Mouse (Mus musculus): ENCODE data around the gene Mpzl3.
"Not testable (repeated sequence)": the region's sequence is repeated elsewhere in the genome, so short reads cannot be mapped to it uniquely, and the experiment has no call there.

Gene Mpzl3

DNA sequence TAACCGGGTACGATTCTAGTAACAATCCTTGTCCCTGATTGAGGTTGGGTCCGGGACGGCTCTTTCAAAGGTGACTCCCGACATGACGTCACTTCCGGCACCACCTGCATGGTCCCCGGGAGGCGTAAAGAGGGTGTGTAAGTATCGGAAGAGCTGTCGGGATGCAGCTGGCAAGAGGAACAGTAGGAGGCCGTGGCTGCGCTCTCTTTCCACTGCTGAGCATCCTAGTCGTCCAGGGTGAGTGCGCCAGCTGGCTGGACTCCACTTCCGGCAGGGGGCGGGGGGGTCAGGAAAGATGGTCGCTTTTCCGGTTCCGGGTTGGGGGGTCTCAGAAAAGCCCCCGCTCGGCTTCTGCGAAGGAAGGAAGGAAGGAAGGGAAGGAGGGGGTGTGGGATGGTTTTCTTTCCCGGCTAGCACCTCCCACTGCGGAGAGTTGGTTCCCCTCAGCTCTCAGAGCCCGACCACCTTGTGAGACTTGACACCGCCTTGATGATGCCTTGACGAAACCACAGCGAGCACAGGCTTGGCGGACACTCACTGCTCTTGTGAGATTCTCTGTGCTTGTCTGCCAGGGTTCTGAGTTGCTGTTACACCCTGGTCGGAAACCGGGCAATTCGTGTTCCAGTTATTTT, at the start of gene Mpzl3:
Mpzl3 (plus strand) TSS at position 105 of the 632 bp plus-strand sequence.
- peak; percentile 86 to 94 for DNase-seq (ENCODE audit: inconsistent age in 2 of 2, low spot score in 1 of 2)

DNA sequence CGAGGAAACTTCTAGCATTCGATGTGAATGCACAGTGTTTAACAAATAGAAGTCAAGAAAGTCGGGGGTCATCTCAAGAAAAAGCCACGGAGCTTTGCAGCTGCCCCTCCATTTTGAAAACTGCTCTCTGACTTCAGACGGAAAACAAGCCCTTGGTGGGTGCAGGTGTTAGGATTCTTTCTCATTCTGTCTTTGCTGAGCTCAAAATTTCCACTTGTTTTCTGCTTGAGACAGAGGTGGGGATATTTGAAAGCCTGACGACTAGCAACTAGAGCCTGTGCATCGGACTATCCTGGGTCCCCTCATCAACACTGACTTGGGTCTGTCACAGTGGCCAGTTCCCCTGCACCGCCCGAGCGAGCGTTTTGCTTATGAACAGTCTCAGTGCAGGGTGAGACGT, 47.6 kb upstream of the Mpzl3 start:
- DNase-seq (ENCODE audit: inconsistent age in 2 of 2, low spot score in 1 of 2) = no peak

DNA sequence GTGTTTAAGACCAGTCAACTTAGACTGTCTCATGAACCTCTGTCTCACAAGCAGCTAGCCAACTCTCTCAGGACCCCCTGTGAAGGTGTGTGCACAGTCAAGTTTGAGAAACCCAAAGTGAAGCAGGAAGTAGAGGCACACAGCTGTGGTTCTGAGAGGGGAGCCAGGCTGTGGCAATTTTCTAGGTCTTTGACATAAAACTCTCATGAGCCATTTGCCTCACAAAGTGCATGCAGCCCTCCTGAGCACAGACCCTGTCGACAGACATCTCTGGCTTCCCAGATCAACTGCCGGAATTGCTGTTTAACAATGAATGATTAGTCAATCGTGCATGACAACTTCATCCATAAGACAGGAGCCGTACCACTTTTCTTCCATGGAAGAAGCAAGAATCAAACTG, 46.6 kb upstream of the Mpzl3 start:
- no peak for DNase-seq (ENCODE audit: inconsistent age in 2 of 2, low spot score in 1 of 2)

DNA sequence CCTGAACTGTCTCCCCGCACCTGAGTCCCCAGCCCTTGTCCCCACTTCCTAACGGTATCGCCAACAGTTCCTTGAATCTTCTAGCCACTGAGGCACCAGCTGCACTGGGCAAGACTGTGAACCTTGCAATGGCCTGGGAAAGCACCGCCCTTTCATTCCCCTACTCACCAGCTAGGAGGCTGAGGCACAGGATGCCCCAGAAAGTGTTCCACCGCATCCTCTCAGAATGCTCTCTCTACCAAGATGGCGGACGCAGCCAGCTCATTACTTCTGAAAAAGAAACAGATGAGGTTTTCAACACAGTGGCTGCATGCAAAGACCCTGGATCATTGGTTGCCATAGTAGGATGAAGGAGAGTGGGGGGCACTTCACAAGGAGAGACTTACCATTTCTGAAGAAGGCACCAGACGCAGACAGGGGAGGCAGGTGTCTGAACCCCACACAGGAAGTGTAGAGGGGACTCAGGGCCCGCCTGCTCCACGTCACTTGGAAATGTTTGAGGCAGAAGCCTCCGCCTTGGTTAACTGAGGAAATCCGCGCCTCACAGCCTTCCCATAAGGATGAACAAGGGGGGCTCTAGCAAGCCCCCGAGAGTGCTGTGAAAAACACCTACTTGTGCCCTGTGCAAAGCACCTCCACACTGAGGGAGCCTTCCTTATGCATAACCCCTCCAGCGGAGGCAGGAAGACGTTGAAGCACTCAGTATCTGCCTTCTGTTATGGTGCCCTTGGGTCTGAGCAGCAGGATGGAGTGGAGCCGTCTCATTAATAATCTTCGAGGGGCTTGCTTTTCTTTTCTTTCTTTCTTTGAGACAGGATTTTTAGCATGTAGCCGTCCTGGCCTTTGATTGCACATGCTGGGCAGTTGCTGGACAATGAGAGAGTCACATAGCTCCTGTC, 45.6 kb upstream of the Mpzl3 start, which contains the start of gene Cd3e:
Cd3e (minus strand) TSS at position 448 of the 899 bp plus-strand sequence.
- DNase-seq (ENCODE audit: inconsistent age in 2 of 2, low spot score in 1 of 2) = no peak

DNA sequence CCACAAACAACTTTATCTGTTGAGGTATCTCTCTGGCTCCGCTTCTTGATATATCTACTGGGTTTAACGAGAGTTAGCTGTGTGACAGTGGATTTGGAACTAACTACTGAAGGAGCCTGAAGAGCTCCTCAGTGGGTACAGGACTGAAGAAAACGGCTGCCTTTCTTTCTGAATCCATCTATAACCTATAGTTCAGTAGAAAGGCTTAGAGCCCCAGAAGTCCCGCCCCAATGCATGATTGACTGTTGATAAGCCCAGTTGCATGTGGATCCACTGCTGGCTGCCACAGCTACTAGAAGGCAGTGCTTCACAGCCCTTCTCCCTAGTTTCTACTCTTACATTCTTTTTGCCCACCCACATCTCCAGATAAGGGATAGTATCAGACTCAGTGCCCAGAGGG, 44.5 kb upstream of the Mpzl3 start:
- no peak for DNase-seq (ENCODE audit: inconsistent age in 2 of 2, low spot score in 1 of 2)

DNA sequence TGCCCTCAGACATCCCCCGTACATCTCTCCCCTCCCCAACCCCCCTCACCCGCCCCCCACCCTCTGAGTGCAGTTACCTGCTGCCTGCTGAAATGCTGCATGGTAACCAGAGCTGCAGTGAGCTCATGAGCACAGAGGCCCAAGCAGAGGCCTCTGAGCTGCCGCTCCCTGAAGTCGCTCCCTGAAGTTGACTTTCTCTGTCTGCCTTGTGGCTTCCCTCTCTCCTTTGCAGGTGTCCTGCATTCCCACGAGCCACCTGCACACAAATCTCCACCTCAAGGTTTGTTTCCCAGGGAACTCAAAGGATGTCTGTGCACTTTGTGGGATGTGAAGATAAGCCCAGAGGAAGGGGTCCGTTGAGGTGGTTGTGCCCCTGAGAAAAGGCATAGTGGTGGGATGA, 43.7 kb upstream of the Mpzl3 start:
- DNase-seq (ENCODE audit: inconsistent age in 2 of 2, low spot score in 1 of 2) = no peak

DNA sequence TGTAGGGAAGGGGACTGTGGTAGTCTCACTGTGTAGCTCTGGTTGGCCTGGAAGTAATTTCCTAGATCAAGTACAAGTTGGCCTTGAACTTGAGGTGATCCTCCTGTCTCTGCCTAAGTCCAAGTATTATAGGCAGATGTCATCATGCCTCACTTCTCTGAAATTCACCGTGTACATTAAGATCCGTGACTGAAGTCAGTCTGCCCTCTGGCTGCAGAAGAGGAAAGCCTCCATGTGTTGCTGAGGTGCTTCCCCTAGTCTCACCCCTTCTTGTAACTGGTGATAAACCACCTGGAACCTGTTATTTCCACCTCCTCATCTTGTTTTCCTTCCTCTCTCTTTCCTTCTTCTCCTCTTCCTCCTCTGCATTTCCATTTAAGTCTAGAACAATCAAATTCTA, 40.1 kb upstream of the Mpzl3 start:
- DNase-seq (ENCODE audit: inconsistent age in 2 of 2, low spot score in 1 of 2) = no peak

DNA sequence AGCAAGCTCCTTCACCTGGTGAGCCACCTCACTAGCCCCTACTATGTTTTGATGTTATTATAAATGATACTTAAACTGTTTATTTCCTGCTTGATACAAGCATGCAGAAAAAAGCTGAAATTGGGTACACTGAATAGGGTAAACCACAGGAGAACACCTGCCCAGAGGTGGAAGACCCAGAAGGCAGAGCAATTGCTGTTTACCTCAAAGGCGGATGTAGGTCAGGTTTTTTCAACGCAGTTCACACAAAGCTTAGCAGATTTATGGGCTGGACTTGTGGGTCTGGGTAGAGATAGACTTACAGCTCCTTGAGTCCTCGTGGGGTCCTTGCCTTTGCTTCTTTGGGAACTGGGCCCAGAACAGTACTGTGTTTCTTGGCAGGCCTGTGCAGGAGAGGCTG, 39.1 kb upstream of the Mpzl3 start:
- no peak for DNase-seq (ENCODE audit: inconsistent age in 2 of 2, low spot score in 1 of 2)

DNA sequence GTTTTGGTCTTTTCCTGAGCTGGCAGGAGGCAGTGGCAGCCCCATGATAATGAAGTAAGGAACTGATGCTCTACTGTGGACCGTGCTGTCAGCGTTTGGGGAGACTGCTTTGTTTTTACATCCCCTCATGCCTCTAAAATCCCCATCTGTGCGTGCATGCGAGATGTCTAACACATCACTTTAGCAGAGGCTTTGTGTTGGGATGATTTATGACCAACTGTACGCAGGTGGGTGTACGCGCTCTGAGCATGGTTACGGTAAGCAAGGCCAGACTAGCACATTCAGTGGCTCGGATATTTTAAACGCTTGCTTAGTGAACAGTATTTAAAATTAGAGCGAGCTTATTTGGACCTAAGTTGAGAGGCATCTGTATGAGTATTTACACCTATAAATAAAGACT, 37.0 kb upstream of the Mpzl3 start:
- no peak for DNase-seq (ENCODE audit: inconsistent age in 2 of 2, low spot score in 1 of 2)

DNA sequence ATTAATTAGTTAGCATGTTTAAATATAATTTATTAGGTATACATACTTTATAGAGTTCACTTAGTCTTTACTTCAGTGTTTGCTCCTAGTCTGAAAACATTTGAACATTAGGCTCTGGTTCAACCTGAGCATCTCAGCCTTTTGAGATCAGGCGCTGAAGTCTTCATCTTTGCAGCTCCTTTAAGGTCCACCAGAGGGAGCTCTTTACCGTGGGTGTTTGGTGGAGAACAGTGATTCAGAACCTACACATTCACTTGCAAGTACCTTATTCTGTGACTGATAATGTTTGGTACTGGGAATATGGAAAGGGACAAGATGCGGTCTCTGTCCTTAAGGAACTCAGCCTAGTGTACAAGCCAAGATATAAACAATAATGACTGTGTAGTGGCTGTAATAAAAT, 32.2 kb upstream of the Mpzl3 start:
- peak; percentile 46 to 85 for DNase-seq (ENCODE audit: inconsistent age in 2 of 2, low spot score in 1 of 2)

DNA sequence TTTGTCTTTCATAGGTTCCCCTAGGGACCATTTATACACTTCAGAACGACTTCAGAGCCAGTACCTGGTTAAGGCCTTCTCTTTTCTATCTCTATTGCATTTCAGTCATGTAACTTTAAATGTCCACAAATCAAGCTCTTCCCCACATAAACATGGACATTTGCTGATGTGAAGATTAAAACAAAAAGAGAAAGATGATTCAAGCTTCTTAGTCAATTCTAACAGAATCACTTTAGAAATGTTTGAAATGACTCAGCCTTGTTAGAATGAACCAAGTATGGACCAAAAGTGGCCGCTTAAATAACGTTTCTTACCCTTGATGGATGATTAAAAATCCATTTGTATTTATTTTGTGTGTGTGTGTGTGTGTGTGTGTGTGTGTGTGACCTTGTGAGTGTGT, 31.3 kb upstream of the Mpzl3 start:
- no peak for DNase-seq (ENCODE audit: inconsistent age in 2 of 2, low spot score in 1 of 2)

DNA sequence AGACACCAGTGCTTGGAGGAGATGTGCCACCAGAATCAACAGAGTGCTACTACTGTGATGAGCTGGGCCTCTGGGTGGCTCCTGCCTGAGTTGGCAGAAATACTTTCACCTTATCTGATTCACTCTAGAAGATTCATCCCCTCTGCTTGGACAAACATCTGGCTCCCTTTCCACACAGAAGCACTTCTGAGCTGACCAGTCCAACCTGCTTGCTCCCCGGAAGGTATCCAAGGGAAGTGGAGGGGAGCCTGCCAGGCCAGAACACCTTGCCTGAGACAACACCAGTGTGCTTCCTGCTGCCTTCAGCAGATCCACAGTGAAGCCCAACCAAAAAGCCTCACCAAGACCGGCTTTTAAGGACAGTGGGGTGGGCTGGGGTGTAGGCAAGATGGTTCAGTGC, 30.8 kb upstream of the Mpzl3 start:
- DNase-seq (ENCODE audit: inconsistent age in 2 of 2, low spot score in 1 of 2) = no peak

DNA sequence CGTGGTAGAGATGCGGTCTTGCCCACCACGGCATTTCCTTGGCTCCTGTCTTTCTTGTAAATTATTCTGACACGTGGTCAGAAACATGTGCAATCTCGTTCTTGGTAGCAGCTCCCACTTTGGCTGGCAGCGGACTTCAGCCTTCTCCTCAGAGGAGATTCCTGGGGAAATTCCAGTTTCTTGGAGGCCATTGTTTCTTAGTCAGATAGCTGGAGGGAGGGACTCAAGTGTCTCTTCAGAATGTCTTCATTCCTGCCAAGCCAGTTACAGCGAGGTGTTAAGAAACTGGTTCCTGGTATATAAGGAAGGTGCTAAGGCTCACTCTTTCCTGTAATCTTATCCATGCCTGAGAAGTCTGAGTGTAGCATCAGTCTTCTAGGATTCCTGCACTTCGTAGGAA, 27.6 kb upstream of the Mpzl3 start:
- DNase-seq (ENCODE audit: inconsistent age in 2 of 2, low spot score in 1 of 2) = no peak

DNA sequence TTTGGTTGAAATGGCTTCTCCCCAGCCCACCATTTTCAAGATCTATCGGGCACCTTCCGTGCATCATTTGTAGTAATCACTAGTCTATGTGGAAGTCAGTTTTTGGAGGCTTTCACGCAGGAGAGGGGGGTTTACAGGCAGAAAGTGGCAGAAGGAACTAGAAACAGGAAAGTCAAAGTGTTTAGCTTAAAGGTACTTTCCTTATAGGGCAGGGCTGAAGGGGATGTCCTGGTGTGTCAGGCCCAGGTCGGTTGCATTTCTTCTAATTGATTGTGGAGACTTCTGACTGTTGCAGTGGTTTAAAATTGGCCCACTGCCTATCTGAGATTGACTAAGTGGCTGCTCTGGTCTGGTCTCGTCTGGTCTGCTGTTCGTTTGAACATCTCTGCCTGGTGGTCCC, 24.6 kb upstream of the Mpzl3 start:
- no peak for DNase-seq (ENCODE audit: inconsistent age in 2 of 2, low spot score in 1 of 2)

DNA sequence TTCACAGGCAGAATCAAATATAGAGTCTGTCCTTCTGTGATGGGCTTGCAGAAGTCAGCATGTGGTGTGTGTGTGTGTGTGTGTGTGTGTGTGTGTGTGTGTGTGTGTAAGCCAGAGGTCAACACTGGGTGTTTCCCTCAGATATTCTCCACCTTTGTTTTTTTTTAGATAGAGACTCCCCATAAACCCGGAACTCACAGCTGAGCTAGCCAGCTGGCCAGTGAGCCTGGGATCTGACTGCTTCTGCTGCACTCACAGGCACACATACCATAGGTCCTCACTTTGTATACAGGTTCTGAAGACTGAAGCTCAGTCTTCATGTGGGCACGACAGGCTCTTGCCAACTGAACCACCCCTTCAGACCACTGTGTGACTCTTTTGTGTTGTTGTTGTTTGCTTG, 22.7 kb upstream of the Mpzl3 start:
- DNase-seq (ENCODE audit: inconsistent age in 2 of 2, low spot score in 1 of 2) = no peak

DNA sequence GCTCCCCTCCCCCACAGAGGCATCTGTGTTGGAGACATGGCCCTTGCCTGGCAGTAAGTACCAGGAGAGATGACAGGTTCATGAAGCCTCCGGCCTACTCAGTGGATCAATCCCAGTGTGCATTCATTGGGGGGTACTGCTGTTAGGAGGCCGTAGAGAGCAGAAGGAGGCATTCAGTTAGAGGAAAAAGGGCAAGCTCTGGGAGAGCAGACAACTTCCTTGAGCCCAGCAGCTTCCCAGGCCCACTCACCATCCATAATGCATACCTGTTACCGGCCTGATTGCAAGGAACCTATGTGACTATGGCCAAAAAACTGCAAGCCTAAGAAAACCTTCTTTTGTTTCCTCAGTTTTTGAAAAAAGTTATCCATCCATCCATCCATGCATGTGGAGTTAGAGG, 20.5 kb upstream of the Mpzl3 start:
- no peak for DNase-seq (ENCODE audit: inconsistent age in 2 of 2, low spot score in 1 of 2)

DNA sequence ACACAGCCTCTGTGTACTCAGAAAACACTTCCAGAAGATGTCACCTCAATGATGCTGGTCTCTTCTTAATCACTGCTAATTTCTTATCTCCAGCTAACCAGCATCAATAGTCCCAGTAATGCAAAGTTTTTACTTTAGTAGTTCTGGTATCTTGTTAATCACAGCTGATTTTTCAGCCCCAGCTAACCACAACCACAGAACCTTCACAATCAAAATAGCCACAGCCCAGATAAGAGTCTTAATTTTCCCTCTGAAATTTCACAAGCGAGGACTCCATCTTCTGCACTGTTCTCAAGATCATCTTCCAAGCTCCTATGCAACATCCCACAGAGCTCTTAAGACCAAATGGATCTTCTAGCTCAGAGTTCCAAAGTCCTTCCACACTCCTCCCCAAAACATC, 17.2 kb upstream of the Mpzl3 start:
- not testable (repeated sequence) for DNase-seq (ENCODE audit: inconsistent age in 2 of 2, low spot score in 1 of 2)

DNA sequence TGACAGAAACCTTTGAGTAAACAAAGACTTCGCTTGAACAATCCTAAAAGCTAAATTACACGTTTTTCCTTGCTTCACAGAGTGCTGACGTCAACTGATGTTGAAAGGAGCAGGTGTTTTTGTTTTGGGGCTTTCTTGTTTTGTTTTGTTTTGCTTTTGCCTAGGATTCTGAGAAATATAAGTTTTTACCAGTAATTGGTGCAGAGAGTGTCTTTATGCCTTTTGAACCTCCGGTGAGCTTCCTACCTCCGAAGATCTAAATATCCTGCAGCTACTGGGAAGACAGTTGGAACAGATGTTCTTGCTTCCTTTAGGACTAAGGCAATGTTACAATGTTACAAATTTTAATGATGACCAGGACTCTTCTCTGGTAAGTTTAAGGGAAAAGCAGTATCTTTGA, 15.5 kb upstream of the Mpzl3 start, which contains the start of gene Mpzl2:
Mpzl2 (plus strand) TSS at position 301 of the 400 bp plus-strand sequence.
- DNase-seq (ENCODE audit: inconsistent age in 2 of 2, low spot score in 1 of 2) = no peak

DNA sequence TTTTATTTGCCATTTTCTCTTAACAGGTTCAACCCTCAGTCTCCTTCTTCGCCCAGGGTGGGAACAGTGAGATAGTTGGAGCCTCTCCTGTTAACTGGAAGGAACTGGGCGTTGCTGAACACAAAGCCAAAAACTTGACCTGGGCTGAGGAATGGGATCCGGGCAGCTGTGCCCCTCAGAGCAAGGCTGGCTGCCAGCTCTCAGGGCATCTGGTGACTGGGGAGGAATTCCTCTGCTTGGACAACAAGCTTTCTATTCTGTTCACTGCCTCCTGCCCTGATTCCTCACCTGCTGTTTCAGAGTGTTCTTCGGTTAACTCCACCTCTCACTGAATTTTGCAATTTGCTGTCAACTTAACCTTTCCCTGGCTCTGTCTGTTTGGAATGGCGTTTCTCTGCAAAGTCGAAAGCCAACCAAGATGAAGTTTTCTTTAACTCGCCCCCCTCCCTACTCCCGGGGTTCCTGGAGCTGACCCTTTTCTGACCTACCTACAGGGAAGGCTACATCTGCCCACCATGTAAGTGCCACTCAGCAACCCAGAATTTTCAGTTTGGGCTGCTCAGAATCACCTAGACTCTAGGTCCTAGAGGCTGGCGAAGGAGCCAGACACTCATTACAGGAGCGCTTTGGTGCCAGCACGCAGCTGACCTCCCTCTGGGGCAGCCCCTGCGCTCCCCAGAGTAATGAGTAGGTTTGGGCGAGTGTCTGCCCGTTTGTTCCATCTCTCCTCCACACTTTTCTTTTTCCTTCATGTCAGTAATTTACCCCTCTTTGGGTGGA, 14.7 kb upstream of the Mpzl3 start:
- peak in 1 of 2 experiments; percentile 45 for DNase-seq (ENCODE audit: inconsistent age in 2 of 2, low spot score in 1 of 2)

DNA sequence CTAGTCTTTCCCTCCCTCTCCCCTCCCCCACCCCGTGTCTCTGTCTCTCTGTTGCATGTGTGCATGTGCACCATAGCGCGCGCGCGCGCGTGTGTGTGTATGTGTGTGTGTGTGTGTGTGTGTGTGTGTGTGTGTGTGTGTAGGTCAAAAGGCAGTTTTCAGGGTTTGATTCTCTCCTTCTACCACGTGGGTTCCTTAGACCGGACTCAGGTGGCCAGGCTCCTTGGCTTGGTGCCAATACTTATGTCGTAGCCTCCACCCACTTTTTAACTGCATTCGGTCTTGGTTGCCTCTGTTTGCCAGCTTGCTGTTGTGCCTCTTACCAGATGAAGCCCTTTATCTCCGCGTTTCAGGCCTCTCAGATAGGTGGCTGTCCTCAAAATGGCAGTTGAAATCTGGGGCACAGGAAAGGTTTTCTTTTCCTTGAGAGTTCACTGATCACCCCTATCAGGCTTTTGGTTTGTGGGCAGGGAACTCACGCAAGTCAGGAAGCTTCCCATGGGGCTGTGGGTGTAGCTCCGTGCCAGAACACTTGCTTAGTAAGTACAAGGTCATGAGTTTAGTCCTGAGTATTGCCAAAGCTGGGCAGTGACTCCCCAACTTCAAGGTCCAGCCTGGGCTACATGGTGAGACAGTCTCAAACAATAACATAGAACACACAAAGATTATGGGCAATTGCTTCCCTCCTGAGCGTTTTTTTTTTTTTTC, 13.7 kb upstream of the Mpzl3 start:
- DNase-seq (ENCODE audit: inconsistent age in 2 of 2, low spot score in 1 of 2) = peak in 1 of 2 experiments; percentile 61

All from adrenal gland, adult (tissue).